Mouse (Mus musculus): ENCODE data around the gene Umps. TPM values are rescaled to one million over a fixed set of nuclear protein-coding genes. Genes with fewer than 3 reads are reported as not detected.

Umps gene
- total RNA-seq, 1 experiment from 2014 or later = 12.8 TPM

Other genes with a start within 250 kb of the Umps start
- 0.37 and 0.81 TPM in 2 replicates for gene Muc13, start 173.0 kb downstream of the Umps start, total RNA-seq (2017)
- 10.1 and 10.5 TPM in 2 replicates for gene Itgb5, start 137.4 kb downstream of the Umps start, total RNA-seq (2017)

All from neutrophil, adult 5-6 weeks (primary cell).